Mouse (Mus musculus): ENCODE results near the gene Ms4a8a. TPM values are rescaled to one million over a fixed set of nuclear protein-coding genes. Genes with fewer than 3 reads are reported as not detected.
A peak's percentile ranks its signal among the peaks of the same experiment; 100 is the strongest.
"Not testable (repeated sequence)": the region's sequence is repeated elsewhere in the genome, so short reads cannot be mapped to it uniquely, and the experiment has no call there.

Ms4a8a gene
- polyA plus RNA-seq, 1 experiment from 2014 or later: 0.20 TPM

GRCm38 (mm10) chr19:11065202-11065875 lies 15.6 kb downstream of the Ms4a8a start:
- WGBS (ENCODE audit: insufficient replicate concordance): 17% methylated on average over 2 of the region's 2 CpGs
- Histone ChIP-seq H3K9me3 (replicated peaks; ENCODE audit: control insufficient read depth, low read length) (no peaks in the 10 kb centered on the region), H3K9ac (ENCODE audit: low read depth, low read length) (no peak overlapping the region), H3K4me2 (ENCODE audit: low read depth, low read length) (no peak overlapping the region), H3K4me3 (ENCODE audit: low read depth, low read length) (no peak overlapping the region), H3K4me1 (ENCODE audit: control insufficient read depth, low read depth, low read length) (no peaks in the 10 kb centered on the region), H3K36me3 (ENCODE audit: control insufficient read depth, insufficient read depth) (no peaks in the 10 kb centered on the region), H3K27me3 (ENCODE audit: control insufficient read depth, insufficient read depth, low read depth, low read length) (no peaks in the 10 kb centered on the region), H3K27ac (ENCODE audit: low read length) (no peak overlapping the region)
- ATAC-seq (ENCODE audit: low read depth): peak; percentile 24; the same call in 1 of the 2 replicates

DNA sequence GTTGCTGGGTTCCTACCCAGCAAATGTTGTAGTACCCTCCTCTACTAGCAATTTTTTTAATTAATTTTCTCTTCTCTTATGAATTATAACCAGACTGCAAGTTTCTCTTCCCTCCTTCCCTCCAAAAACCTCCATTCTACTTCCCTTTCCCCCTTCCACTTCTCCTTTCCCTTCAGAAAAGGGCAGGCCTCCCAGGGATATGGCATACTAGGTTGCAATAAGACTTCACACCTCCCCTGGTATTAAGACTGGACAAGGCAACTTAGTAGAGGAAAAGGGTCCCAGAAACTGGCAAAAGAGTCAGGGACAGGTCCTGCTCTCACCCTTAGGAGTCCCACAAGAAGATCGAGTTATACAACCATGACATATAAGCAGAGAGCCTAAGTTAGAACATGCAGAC lies 20.0 kb downstream of the Ms4a8a start:
- H3K36me3 ChIP-seq (ENCODE audit: control insufficient read depth, insufficient read depth): no peaks in the 10 kb centered on the region
- H3K9ac ChIP-seq (ENCODE audit: low read depth, low read length): no peak overlapping the region
- H3K27ac ChIP-seq (ENCODE audit: low read length): no peak overlapping the region
- WGBS (ENCODE audit: insufficient replicate concordance): 44% methylated on average over 1 of the region's 1 CpGs
- no peaks in the 10 kb centered on the region for H3K4me1 ChIP-seq (ENCODE audit: control insufficient read depth, low read depth, low read length)
- H3K9me3 ChIP-seq (replicated peaks; ENCODE audit: control insufficient read depth, low read length): no peaks in the 10 kb centered on the region
- H3K4me2 ChIP-seq (ENCODE audit: low read depth, low read length): no peak overlapping the region
- ATAC-seq (ENCODE audit: low read depth): no peak
- no peaks in the 10 kb centered on the region for H3K27me3 ChIP-seq (ENCODE audit: control insufficient read depth, insufficient read depth, low read depth, low read length)
- H3K4me3 ChIP-seq (ENCODE audit: low read depth, low read length): no peak overlapping the region

- Histone ChIP-seq H3K27me3 (ENCODE audit: control insufficient read depth, insufficient read depth, low read depth, low read length) (no peaks in the 10 kb centered on the region), H3K36me3 (ENCODE audit: control insufficient read depth, insufficient read depth) (no peaks in the 10 kb centered on the region), H3K9me3 (replicated peaks; ENCODE audit: control insufficient read depth, low read length) (no peaks in the 10 kb centered on the region), H3K9ac (ENCODE audit: low read depth, low read length) (no peak overlapping the region), H3K4me2 (ENCODE audit: low read depth, low read length) (no peak overlapping the region), H3K4me3 (ENCODE audit: low read depth, low read length) (no peak overlapping the region), H3K4me1 (ENCODE audit: control insufficient read depth, low read depth, low read length) (no peaks in the 10 kb centered on the region), H3K27ac (ENCODE audit: low read length) (no peak overlapping the region)
- ATAC-seq (ENCODE audit: low read depth): no peak
Measured at GRCm38 (mm10) chr19:11059967-11060366, 20.9 kb downstream of the Ms4a8a start.

GRCm38 (mm10) chr19:11055700-11056099 lies 25.2 kb downstream of the Ms4a8a start:
- not testable (repeated sequence) for H3K27me3 ChIP-seq (ENCODE audit: control insufficient read depth, insufficient read depth, low read depth, low read length); H3K36me3 ChIP-seq (ENCODE audit: control insufficient read depth, insufficient read depth); H3K4me3 ChIP-seq (ENCODE audit: low read depth, low read length); H3K9me3 ChIP-seq (replicated peaks; ENCODE audit: control insufficient read depth, low read length); H3K4me1 ChIP-seq (ENCODE audit: control insufficient read depth, low read depth, low read length); H3K4me2 ChIP-seq (ENCODE audit: low read depth, low read length); H3K27ac ChIP-seq (ENCODE audit: low read length); H3K9ac ChIP-seq (ENCODE audit: low read depth, low read length); ATAC-seq (ENCODE audit: low read depth)
- 65% methylated on average over 1 of the region's 1 CpGs for WGBS (ENCODE audit: insufficient replicate concordance)

GRCm38 (mm10) chr19:11053277-11053676 lies 27.6 kb downstream of the Ms4a8a start:
- no peaks in the 10 kb centered on the region for H3K27me3 ChIP-seq (ENCODE audit: control insufficient read depth, insufficient read depth, low read depth, low read length)
- no peaks in the 10 kb centered on the region for H3K9me3 ChIP-seq (replicated peaks; ENCODE audit: control insufficient read depth, low read length)
- peak overlapping the region; percentile 1; the same call in 1 of the 2 replicates for H3K27ac ChIP-seq (ENCODE audit: low read length)
- H3K9ac ChIP-seq (ENCODE audit: low read depth, low read length): no peak overlapping the region
- H3K36me3 ChIP-seq (ENCODE audit: control insufficient read depth, insufficient read depth): no peaks in the 10 kb centered on the region
- peak; percentile 35; the same call in 1 of the 2 replicates for ATAC-seq (ENCODE audit: low read depth)
- no peak overlapping the region for H3K4me3 ChIP-seq (ENCODE audit: low read depth, low read length)
- WGBS (ENCODE audit: insufficient replicate concordance): 36% methylated on average over 3 of the region's 3 CpGs
- H3K4me1 ChIP-seq (ENCODE audit: control insufficient read depth, low read depth, low read length): peaks cover 4% of the 10 kb centered on the region
- no peak overlapping the region; the same call in 1 of the 2 replicates for H3K4me2 ChIP-seq (ENCODE audit: low read depth, low read length)

DNA sequence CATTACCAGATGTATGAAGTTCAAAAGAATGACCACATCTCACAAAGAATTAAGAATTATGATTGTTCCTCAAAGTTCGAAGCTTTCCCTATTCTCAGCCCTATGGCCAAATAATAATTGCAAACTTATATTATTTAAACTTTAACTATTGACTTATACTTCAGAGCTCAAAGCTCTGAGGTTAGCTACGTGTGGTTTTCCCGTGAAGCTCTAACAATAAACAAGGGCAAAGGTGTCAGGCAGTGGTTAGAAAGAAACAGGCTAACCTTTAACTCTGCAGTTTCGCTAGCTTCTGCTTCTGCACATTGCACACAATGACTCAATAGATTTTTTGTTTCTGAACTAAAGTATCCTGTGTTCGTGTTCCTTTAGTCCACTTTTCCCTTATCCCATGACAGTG lies 28.0 kb downstream of the Ms4a8a start:
- peaks cover 4% of the 10 kb centered on the region for H3K4me1 ChIP-seq (ENCODE audit: control insufficient read depth, low read depth, low read length)
- no peak overlapping the region for H3K9ac ChIP-seq (ENCODE audit: low read depth, low read length)
- no peaks in the 10 kb centered on the region for H3K27me3 ChIP-seq (ENCODE audit: control insufficient read depth, insufficient read depth, low read depth, low read length)
- peak; percentile 69 for ATAC-seq (ENCODE audit: low read depth)
- H3K27ac ChIP-seq (ENCODE audit: low read length): peak overlapping the region; percentile 1; the same call in 1 of the 2 replicates
- 24% methylated on average over 5 of the region's 5 CpGs for WGBS (ENCODE audit: insufficient replicate concordance)
- no peak overlapping the region for H3K4me3 ChIP-seq (ENCODE audit: low read depth, low read length)
- H3K4me2 ChIP-seq (ENCODE audit: low read depth, low read length): no peak overlapping the region; the same call in 1 of the 2 replicates
- no peaks in the 10 kb centered on the region for H3K9me3 ChIP-seq (replicated peaks; ENCODE audit: control insufficient read depth, low read length)
- H3K36me3 ChIP-seq (ENCODE audit: control insufficient read depth, insufficient read depth): no peaks in the 10 kb centered on the region

DNA sequence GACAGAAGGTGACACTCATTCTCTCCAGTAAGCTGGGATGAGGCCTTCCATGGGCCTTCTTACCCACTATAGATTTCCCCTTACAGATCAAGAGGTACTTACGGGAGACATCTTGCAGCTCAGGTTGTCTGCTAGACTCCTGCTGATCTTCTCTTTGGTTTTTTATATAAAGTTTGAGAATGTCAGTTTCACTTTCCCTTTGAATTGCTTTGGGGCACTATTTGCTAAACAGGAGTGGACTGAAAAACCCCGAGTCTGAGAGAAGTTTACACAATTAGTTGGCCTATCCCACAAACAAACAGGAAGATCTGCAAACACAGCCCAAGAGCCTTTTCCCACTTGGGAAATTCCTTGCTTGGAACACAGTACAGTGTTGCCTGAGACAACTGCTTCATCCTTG lies 30.6 kb downstream of the Ms4a8a start:
- H3K4me2 ChIP-seq (ENCODE audit: low read depth, low read length): no peak overlapping the region
- H3K9me3 ChIP-seq (replicated peaks; ENCODE audit: control insufficient read depth, low read length): no peaks in the 10 kb centered on the region
- no peaks in the 10 kb centered on the region for H3K27me3 ChIP-seq (ENCODE audit: control insufficient read depth, insufficient read depth, low read depth, low read length)
- H3K36me3 ChIP-seq (ENCODE audit: control insufficient read depth, insufficient read depth): no peaks in the 10 kb centered on the region
- no peak overlapping the region for H3K4me3 ChIP-seq (ENCODE audit: low read depth, low read length)
- H3K9ac ChIP-seq (ENCODE audit: low read depth, low read length): no peak overlapping the region
- peaks cover 4% of the 10 kb centered on the region for H3K4me1 ChIP-seq (ENCODE audit: control insufficient read depth, low read depth, low read length)
- no peak overlapping the region for H3K27ac ChIP-seq (ENCODE audit: low read length)
- WGBS (ENCODE audit: insufficient replicate concordance): 40% methylated on average over 2 of the region's 2 CpGs
- no peak for ATAC-seq (ENCODE audit: low read depth)

DNA sequence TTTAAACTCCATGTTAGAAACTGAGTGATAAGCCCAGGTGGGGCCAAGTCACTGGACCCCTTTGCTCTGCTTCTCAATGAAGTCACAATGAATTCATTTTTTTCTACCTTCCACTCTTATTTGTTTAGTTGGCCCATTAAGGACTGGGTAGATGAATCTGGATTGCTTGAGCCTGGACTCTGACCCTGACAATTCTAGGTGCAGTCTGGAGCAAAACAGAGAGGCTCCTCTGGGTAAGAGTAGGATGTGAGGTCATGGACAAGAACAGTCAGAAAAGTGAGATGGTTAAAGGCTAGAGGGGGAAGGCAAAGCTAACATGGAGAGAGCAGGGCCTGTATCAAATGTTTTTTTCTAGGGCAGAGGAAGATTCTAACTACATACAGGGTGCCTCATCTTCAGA lies 31.5 kb downstream of the Ms4a8a start:
- ATAC-seq (ENCODE audit: low read depth): no peak
- Histone ChIP-seq H3K4me1 (ENCODE audit: control insufficient read depth, low read depth, low read length) (peaks cover 4% of the 10 kb centered on the region), H3K4me3 (ENCODE audit: low read depth, low read length) (no peak overlapping the region), H3K9me3 (replicated peaks; ENCODE audit: control insufficient read depth, low read length) (no peaks in the 10 kb centered on the region), H3K27me3 (ENCODE audit: control insufficient read depth, insufficient read depth, low read depth, low read length) (no peaks in the 10 kb centered on the region), H3K9ac (ENCODE audit: low read depth, low read length) (no peak overlapping the region), H3K27ac (ENCODE audit: low read length) (no peak overlapping the region), H3K36me3 (ENCODE audit: control insufficient read depth, insufficient read depth) (no peaks in the 10 kb centered on the region), H3K4me2 (ENCODE audit: low read depth, low read length) (no peak overlapping the region)

DNA sequence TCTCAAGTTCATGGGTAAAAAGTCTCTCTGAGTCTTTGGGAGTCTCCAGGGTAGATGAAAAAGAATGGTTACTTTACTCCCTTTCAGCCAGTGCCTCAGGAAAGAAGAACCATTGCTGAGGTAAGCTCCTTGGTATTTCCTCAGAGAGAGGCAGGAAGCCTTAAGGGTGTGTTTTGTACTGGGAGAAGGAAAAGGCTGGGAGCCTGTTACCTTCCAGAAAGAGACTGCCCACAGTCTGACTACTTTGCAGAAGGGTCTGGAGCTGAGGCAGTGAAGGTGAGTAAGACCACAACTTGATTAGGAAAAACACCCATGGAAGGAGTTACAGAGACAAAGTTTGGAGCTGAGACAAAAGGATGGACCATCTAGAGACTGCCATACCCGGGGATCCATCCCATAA lies 32.4 kb downstream of the Ms4a8a start:
- Histone ChIP-seq H3K36me3 (ENCODE audit: control insufficient read depth, insufficient read depth) (no peaks in the 10 kb centered on the region), H3K9me3 (replicated peaks; ENCODE audit: control insufficient read depth, low read length) (no peaks in the 10 kb centered on the region), H3K4me3 (ENCODE audit: low read depth, low read length) (no peak overlapping the region), H3K27me3 (ENCODE audit: control insufficient read depth, insufficient read depth, low read depth, low read length) (no peaks in the 10 kb centered on the region), H3K4me2 (ENCODE audit: low read depth, low read length) (no peak overlapping the region), H3K4me1 (ENCODE audit: control insufficient read depth, low read depth, low read length) (peaks cover 4% of the 10 kb centered on the region), H3K9ac (ENCODE audit: low read depth, low read length) (no peak overlapping the region), H3K27ac (ENCODE audit: low read length) (no peak overlapping the region)
- 46% methylated on average over 1 of the region's 1 CpGs for WGBS (ENCODE audit: insufficient replicate concordance)
- no peak for ATAC-seq (ENCODE audit: low read depth)
